Mouse (Mus musculus): ENCODE measurements around the gene Trp53tg5.

GRCm38 (mm10) chr2:164449341-164450042 lies 24.0 kb downstream of the Trp53tg5 start:
- no peak for TF ChIP-seq CTCF (conservative IDR thresholded peaks at IDR 0.05; ENCODE audit: low read length)
- TF ChIP-seq NANOG (IDR thresholded peaks at IDR 0.05; ENCODE audit: borderline replicate concordance, low read length): no peak

Measured in E14TG2a.4 (cell line).